Mouse (Mus musculus) midbrain, embryonic 16.5 days (tissue): ENCODE data around the gene Gtpbp10. TPM values are rescaled to one million over a fixed set of nuclear protein-coding genes. Genes with fewer than 3 reads are reported as not detected.

Experiments
- ATAC-seq: fragments of 200-750 bp; cut with Nextera tagmentation; 2 replicates; pipeline ENCODE4 v1.8.0; 2017; ENCODE audit warnings: moderate TSS enrichment
- H3K27ac ChIP-seq: fragments of 300-500 bp; sonication (generic); 2 replicates; pipeline ENCODE4 v1.5.1; 2014; ENCODE audit warnings: mild to moderate bottlenecking, low read length, mixed read lengths
- H3K27me3 ChIP-seq: fragments of 300-500 bp; sonication (generic); 2 replicates; pipeline ENCODE4 v1.6.1; 2014; ENCODE audit warnings: low read depth, low read length, mixed read lengths; ENCODE audit not compliant: control insufficient read depth, insufficient read depth
- H3K36me3 ChIP-seq: fragments of 300-500 bp; sonication (generic); 2 replicates; pipeline ENCODE4 v1.6.1; 2014; ENCODE audit warnings: mild to moderate bottlenecking, low read length, moderate library complexity, mixed read lengths; ENCODE audit not compliant: control insufficient read depth, insufficient read depth
- H3K4me1 ChIP-seq: fragments of 300-500 bp; sonication (generic); 2 replicates; pipeline ENCODE4 v1.6.1; 2014; ENCODE audit warnings: mild to moderate bottlenecking, low read length, mixed read lengths; ENCODE audit not compliant: control insufficient read depth, insufficient read depth
- H3K4me2 ChIP-seq: fragments of 300-500 bp; sonication (generic); 2 replicates; pipeline ENCODE4 v1.6.1; 2014; ENCODE audit warnings: mild to moderate bottlenecking, low read length, mixed read lengths
- H3K4me3 ChIP-seq: fragments of 300-500 bp; sonication (generic); 2 replicates; pipeline ENCODE4 v1.5.1; 2014; ENCODE audit warnings: low read depth, mild to moderate bottlenecking, low read length, moderate library complexity, mixed read lengths
- H3K9ac ChIP-seq: fragments of 300-500 bp; sonication (generic); 2 replicates; pipeline ENCODE4 v1.6.1; 2014; ENCODE audit warnings: low read depth, low read length, mixed read lengths
- H3K9me3 ChIP-seq: fragments of 300-500 bp; sonication (generic); replicated peaks from 2 replicates; pipeline ENCODE4 v1.6.1; 2014; ENCODE audit warnings: mild to moderate bottlenecking, low read length, mixed read lengths; ENCODE audit not compliant: control insufficient read depth, poor library complexity, severe bottlenecking
- WGBS: fragments of 180-500 bp; shearing (Covaris S2); extraction: QIAGEN DNeasy Blood & Tissue Kit; methylation state at CpG from one replicate; pipeline ENCODE4 v1.1.7; 2014; 5-methylcytosine and 5-hydroxymethylcytosine counted together
- polyA plus RNA-seq: library from polyadenylated mRNA; unstranded; fragments of >200 nt; fragmentation: Nextera tagmentation; extraction: Ambion mirVana; gene quantifications from 2 replicates; pipeline ENCODE4 v1.2.1, GENCODE M21; 2015

Gtpbp10 gene
- 17.5 and 20.8 TPM in 2 replicates for polyA plus RNA-seq

- peak within 1 kb of the TSS; percentile 73 for H3K4me2 ChIP-seq
- H3K9ac ChIP-seq = peak within 1 kb of the TSS; percentile 76
- H3K4me3 ChIP-seq = peak within 1 kb of the TSS; percentile 79
- under 1% methylated on average over 43 of the region's 43 CpGs for WGBS
- H3K36me3 ChIP-seq = peaks cover 6% of the 10 kb centered on the region
- H3K27ac ChIP-seq = peak within 1 kb of the TSS; percentile 79
- peaks cover 12% of the 10 kb centered on the region for H3K4me1 ChIP-seq
- ATAC-seq = peak; percentile 99
- no peaks in the 10 kb centered on the region for H3K27me3 ChIP-seq
- no peaks in the 10 kb centered on the region for H3K9me3 ChIP-seq
Measured at GRCm38 (mm10) chr5:5559079-5559740, at the start of gene Gtpbp10. Gene Gtpbp10 (minus strand): TSS chr5:5559538.

GRCm38 (mm10) chr5:5587686-5588085, 28.3 kb upstream of the Gtpbp10 start:
- no peak for ATAC-seq
- Histone ChIP-seq H3K4me1 (no peaks in the 10 kb centered on the region), H3K27me3 (no peaks in the 10 kb centered on the region), H3K4me2 (no peak overlapping the region), H3K36me3 (no peaks in the 10 kb centered on the region), H3K4me3 (no peak overlapping the region), H3K27ac (no peak overlapping the region), H3K9ac (no peak overlapping the region), H3K9me3 (no peaks in the 10 kb centered on the region)
- WGBS = 82% methylated on average over 3 of the region's 3 CpGs

GRCm38 (mm10) chr5:5573749-5574317, 14.5 kb upstream of the Gtpbp10 start, which contains the start of gene Gm8773:
Gene Gm8773 (plus strand): TSS chr5:5573799.
- 0 out of 2 replicates have a peak within 1 kb of the TSS, but pooled peaks have one; percentile 3 for H3K27ac ChIP-seq
- WGBS = 0% methylated on average over 22 of the region's 24 CpGs
- H3K9me3 ChIP-seq = no peaks in the 10 kb centered on the region
- ATAC-seq = peak; percentile 91
- H3K9ac ChIP-seq = peak within 1 kb of the TSS; percentile 74
- peak within 1 kb of the TSS; percentile 59 for H3K4me3 ChIP-seq
- H3K36me3 ChIP-seq = no peaks in the 10 kb centered on the region
- H3K4me2 ChIP-seq = peak within 1 kb of the TSS; percentile 86
- no peaks in the 10 kb centered on the region for H3K4me1 ChIP-seq
- H3K27me3 ChIP-seq = no peaks in the 10 kb centered on the region

- 71% methylated on average over 3 of the region's 3 CpGs for WGBS
- Histone ChIP-seq H3K27me3 (no peaks in the 10 kb centered on the region), H3K36me3 (no peaks in the 10 kb centered on the region), H3K4me1 (peaks cover 12% of the 10 kb centered on the region), H3K9me3 (no peaks in the 10 kb centered on the region), H3K4me2 (no peak overlapping the region), H3K27ac (no peak overlapping the region), H3K4me3 (no peak overlapping the region), H3K9ac (no peak overlapping the region)
- ATAC-seq = no peak
Measured at GRCm38 (mm10) chr5:5562435-5562834, 3.1 kb upstream of the Gtpbp10 start.

GRCm38 (mm10) chr5:5561041-5561706, 1.8 kb upstream of the Gtpbp10 start:
- Histone ChIP-seq H3K4me1 (peaks cover 12% of the 10 kb centered on the region), H3K4me3 (no peak overlapping the region), H3K4me2 (no peak overlapping the region), H3K9me3 (no peaks in the 10 kb centered on the region), H3K9ac (no peak overlapping the region), H3K27me3 (no peaks in the 10 kb centered on the region), H3K27ac (no peak overlapping the region), H3K36me3 (no peaks in the 10 kb centered on the region)
- ATAC-seq = no peak
- WGBS = 74% methylated on average over 4 of the region's 4 CpGs

GRCm38 (mm10) chr5:5559798-5560197, 460 bp upstream of the Gtpbp10 start:
- Histone ChIP-seq H3K4me2 (peak overlapping the region; percentile 73), H3K36me3 (peaks cover under 1% of the 10 kb centered on the region; the same call in 1 of the 2 replicates), H3K27me3 (no peaks in the 10 kb centered on the region), H3K4me1 (peaks cover 12% of the 10 kb centered on the region), H3K9ac (peak overlapping the region; percentile 76), H3K4me3 (peak overlapping the region; percentile 79), H3K9me3 (no peaks in the 10 kb centered on the region), H3K27ac (peak overlapping the region; percentile 79)
- 41% methylated on average over 8 of the region's 8 CpGs for WGBS
- ATAC-seq = peak; percentile 32

- 100% methylated on average over 1 of the region's 1 CpGs for WGBS
- no peak overlapping the region for H3K4me2 ChIP-seq
- no peak overlapping the region for H3K4me3 ChIP-seq
- no peaks in the 10 kb centered on the region for H3K4me1 ChIP-seq
- H3K9ac ChIP-seq = no peak overlapping the region
- peaks cover 24% of the 10 kb centered on the region for H3K36me3 ChIP-seq
- no peaks in the 10 kb centered on the region for H3K9me3 ChIP-seq
- H3K27ac ChIP-seq = no peak overlapping the region
- ATAC-seq = no peak
- no peaks in the 10 kb centered on the region for H3K27me3 ChIP-seq
Measured at GRCm38 (mm10) chr5:5551110-5551509, 8.2 kb downstream of the Gtpbp10 start.

GRCm38 (mm10) chr5:5540385-5540784, 19.0 kb downstream of the Gtpbp10 start:
- no peak for ATAC-seq
- peaks cover 28% of the 10 kb centered on the region for H3K36me3 ChIP-seq
- no peak overlapping the region for H3K4me2 ChIP-seq
- H3K4me3 ChIP-seq = no peak overlapping the region
- no peaks in the 10 kb centered on the region for H3K4me1 ChIP-seq
- 29% methylated on average over 3 of the region's 3 CpGs for WGBS
- H3K27ac ChIP-seq = no peak overlapping the region
- H3K9ac ChIP-seq = no peak overlapping the region
- H3K9me3 ChIP-seq = no peaks in the 10 kb centered on the region
- H3K27me3 ChIP-seq = no peaks in the 10 kb centered on the region

GRCm38 (mm10) chr5:5539771-5540170, 19.6 kb downstream of the Gtpbp10 start:
- Histone ChIP-seq H3K36me3 (peaks cover 28% of the 10 kb centered on the region), H3K4me3 (no peak overlapping the region), H3K27ac (no peak overlapping the region), H3K4me2 (no peak overlapping the region), H3K4me1 (no peaks in the 10 kb centered on the region), H3K9ac (no peak overlapping the region), H3K9me3 (no peaks in the 10 kb centered on the region), H3K27me3 (no peaks in the 10 kb centered on the region)
- ATAC-seq = 0 out of 2 replicates have a peak, but pooled peaks have one; percentile 48
- WGBS = 64% methylated on average over 3 of the region's 3 CpGs
